In the genomic region with DNA sequence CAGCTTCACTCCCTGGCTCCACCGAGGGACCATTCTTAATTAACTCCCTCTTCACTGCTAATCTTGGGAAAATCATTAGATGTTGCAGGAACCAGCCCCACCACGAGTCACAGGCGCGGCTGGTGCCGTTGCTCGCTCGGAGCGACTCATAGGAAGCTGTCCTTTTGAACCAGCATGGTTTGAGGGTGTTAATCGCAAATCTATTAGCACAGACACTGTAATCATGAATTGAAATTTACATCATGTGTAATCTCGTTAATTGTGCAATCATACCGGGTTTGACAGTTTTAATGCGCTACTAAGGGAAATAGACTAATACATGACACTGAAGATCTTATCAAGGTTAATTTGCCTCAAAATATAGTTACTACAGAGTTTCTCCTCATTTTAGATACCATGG, we compare ENCODE assay signal across 24 mouse cellular contexts.
DNase-seq lines count a peak whose midpoint lies in the region; ATAC-seq and TF ChIP-seq lines count a peak whose summit lies in the region.
"Had no signal": no experiment of that assay in that cellular context is flagged by ENCODE, and none has a peak within 500 bp of the region (broad histone marks: within the 10 kb centered on the region; RNA-seq: fewer than 3 reads in every experiment).

No protein-coding gene starts in this region.

- no peak overlapping the region for H3K9ac ChIP-seq in hindbrain, embryonic 14.5 days
- H3K9ac ChIP-seq in hindbrain, embryonic 12.5 days = no peak overlapping the region
- H3K9ac ChIP-seq: embryonic facial prominence, embryonic 12.5 days; hindbrain, embryonic 15.5 days; kidney, embryonic 15.5 days; liver, embryonic 14.5 days; neural tube, embryonic 12.5 days had no signal

- no peak overlapping the region for H3K4me2 ChIP-seq in hindbrain, embryonic 14.5 days (replicated peaks)
- no peak overlapping the region for H3K4me2 ChIP-seq in hindbrain, embryonic 12.5 days (replicated peaks)
- H3K4me2 ChIP-seq: embryonic facial prominence, embryonic 12.5 days; hindbrain, embryonic 15.5 days; kidney, embryonic 15.5 days; neural tube, embryonic 12.5 days had no signal

- no peaks in the 10 kb centered on the region for H3K36me3 ChIP-seq in hindbrain, embryonic 14.5 days (replicated peaks; ENCODE audit: control insufficient read depth, insufficient read depth)
- H3K36me3 ChIP-seq in hindbrain, embryonic 12.5 days = no peaks in the 10 kb centered on the region
- H3K36me3 ChIP-seq: embryonic facial prominence, embryonic 12.5 days; hindbrain, embryonic 15.5 days; kidney, embryonic 15.5 days; neural tube, embryonic 12.5 days had no signal

- no peak overlapping the region for H3K4me3 ChIP-seq in hindbrain, embryonic 14.5 days (replicated peaks; ENCODE audit: low read length)
- no peak overlapping the region for H3K4me3 ChIP-seq in hindbrain, embryonic 12.5 days
- H3K4me3 ChIP-seq: embryonic facial prominence, embryonic 12.5 days; gastrocnemius, adult 2 months; hindbrain, embryonic 15.5 days; kidney, embryonic 15.5 days; neural tube, embryonic 12.5 days had no signal

- no peak for TF ChIP-seq POLR2A in brain, embryonic 14.5 days (IDR thresholded peaks at IDR 0.05; ENCODE audit: borderline replicate concordance, extremely low read depth, insufficient read depth, insufficient read length, poor library complexity, severe bottlenecking)

- no peaks in the 10 kb centered on the region for H3K27me3 ChIP-seq in hindbrain, embryonic 14.5 days (ENCODE audit: control insufficient read depth, insufficient read depth, low read length)
- no peaks in the 10 kb centered on the region for H3K27me3 ChIP-seq in hindbrain, embryonic 12.5 days
- H3K27me3 ChIP-seq: embryonic facial prominence, embryonic 12.5 days; hindbrain, embryonic 15.5 days; kidney, embryonic 15.5 days; neural tube, embryonic 12.5 days had no signal

- H3K4me1 ChIP-seq in hindbrain, embryonic 14.5 days (replicated peaks; ENCODE audit: control insufficient read depth, insufficient read depth, low read length) = peaks cover 8% of the 10 kb centered on the region
- peaks cover 8% of the 10 kb centered on the region for H3K4me1 ChIP-seq in hindbrain, embryonic 12.5 days
- H3K4me1 ChIP-seq: kidney, embryonic 15.5 days had no signal

- H3K9me3 ChIP-seq in hindbrain, embryonic 14.5 days (ENCODE audit: control insufficient read depth, low read length) = no peaks in the 10 kb centered on the region
- H3K9me3 ChIP-seq in hindbrain, embryonic 12.5 days (replicated peaks) = no peaks in the 10 kb centered on the region
- H3K9me3 ChIP-seq: embryonic facial prominence, embryonic 12.5 days; hindbrain, embryonic 15.5 days; kidney, embryonic 15.5 days; neural tube, embryonic 12.5 days had no signal

- no peak for ATAC-seq in hindbrain, embryonic 14.5 days (ENCODE audit: low FRiP score)
- ATAC-seq in hindbrain, embryonic 12.5 days (ENCODE audit: low FRiP score) = no peak

- WGBS in hindbrain, embryonic 14.5 days = 60% methylated on average over 12 of the region's 12 CpGs
- WGBS in hindbrain, embryonic 12.5 days = 83% methylated on average over 12 of the region's 12 CpGs

- H3K27ac ChIP-seq in hindbrain, embryonic 14.5 days = 0 out of 2 replicates have a peak overlapping the region, but pooled peaks have one; percentile 7
- no peak overlapping the region for H3K27ac ChIP-seq in hindbrain, embryonic 12.5 days
- H3K27ac ChIP-seq: embryonic facial prominence, embryonic 12.5 days; gastrocnemius, adult 2 months; hindbrain, embryonic 15.5 days; kidney, embryonic 15.5 days; liver, embryonic 14.5 days; neural tube, embryonic 12.5 days had no signal

- DNase-seq in hindbrain, embryonic 14.5 days (ENCODE audit: low spot score) = no peak
- DNase-seq in retina, postnatal 1 day = peak; percentile 40
- no peak for DNase-seq in retina, embryonic 14.5 days (ENCODE audit: low spot score)
- DNase-seq in brain, embryonic 14.5 days (ENCODE audit: low read depth) = peak; percentile 57
- DNase-seq in thymus, postnatal 10 days (ENCODE audit: low spot score in 2 of 2) = no peak
- DNase-seq: adrenal gland, postnatal 14 days; cerebellum, adult 11-12 months; cerebellum, adult 9-11 months; embryo, embryonic 11 days; gastrocnemius, adult 2 months; gastrocnemius, postnatal 36 days; heart, postnatal 14 days; kidney, adult 18-20 months; kidney, postnatal 25 days; liver; lung, adult 2 months; lung, postnatal 10 days; right cerebral cortex, postnatal 14 days had no signal

- TF ChIP-seq CTCF in brain, embryonic 14.5 days (IDR thresholded peaks at IDR 0.05; ENCODE audit: borderline replicate concordance, extremely low read depth, insufficient read depth, insufficient read length) = no peak

Comparison
In these comparisons a context has a peak if more than half of its experiments do, and no peak if none do; other contexts are left out.
1. DNase-seq: peak in retina, postnatal 1 day (single experiment) and brain, embryonic 14.5 days (single experiment); none in hindbrain, embryonic 14.5 days (single experiment), retina, embryonic 14.5 days (single experiment) and thymus, postnatal 10 days (0 of 2).